Mouse (Mus musculus) myocyte (in vitro differentiated cells): Measurements from ENCODE around the gene Lypd5.

Experiments used
- E2F4 ChIP-seq: IDR thresholded peaks from one replicate; pipeline ENCODE4 v1.6.1; 2011; ENCODE audit warnings: mild to moderate bottlenecking, control low read depth, moderate library complexity; ENCODE audit not compliant: insufficient read depth
- MAX ChIP-seq: IDR thresholded peaks from one replicate; pipeline ENCODE4 v1.6.1; 2011; ENCODE audit warnings: low read depth, mild to moderate bottlenecking, control low read depth
- MYOD1 ChIP-seq, 3 experiments: IDR thresholded peaks; one replicate each; pipeline ENCODE4 v1.6.1; 2011; ENCODE audit warnings: control low read depth in 2 of 3, low read depth in 2 of 3, mild to moderate bottlenecking in 2 of 3, moderate library complexity in 1 of 3; ENCODE audit not compliant: insufficient read length in 2 of 3, control insufficient read depth in 1 of 3
- MYOG ChIP-seq, 3 experiments: IDR thresholded peaks; one replicate each; pipeline ENCODE4 v1.6.1; 2011; ENCODE audit warnings: control low read depth in 2 of 3, low read depth in 2 of 3, mild to moderate bottlenecking in 2 of 3; ENCODE audit not compliant: insufficient read length in 2 of 3, control insufficient read depth in 1 of 3, insufficient read depth in 1 of 3
- POLR2A ChIP-seq: IDR thresholded peaks from one replicate; pipeline ENCODE4 v1.6.1; 2011; ENCODE audit warnings: low read depth, mild to moderate bottlenecking, control low read depth, moderate library complexity; ENCODE audit not compliant: insufficient read length
- POLR2AphosphoS2 ChIP-seq: IDR thresholded peaks from one replicate; pipeline ENCODE4 v1.6.1; 2011; ENCODE audit warnings: low read depth, control low read depth; ENCODE audit not compliant: insufficient read length
- REST ChIP-seq: IDR thresholded peaks from one replicate; pipeline ENCODE4 v1.6.1; 2011; ENCODE audit warnings: mild to moderate bottlenecking, control low read depth, moderate library complexity; ENCODE audit not compliant: insufficient read depth, insufficient read length
- SRF ChIP-seq: IDR thresholded peaks from one replicate; pipeline ENCODE4 v1.6.1; 2011; ENCODE audit warnings: low read depth; ENCODE audit not compliant: control insufficient read depth, insufficient read length
- TCF12 ChIP-seq: IDR thresholded peaks from one replicate; pipeline ENCODE4 v1.6.1; 2011; ENCODE audit warnings: mild to moderate bottlenecking, control low read depth; ENCODE audit not compliant: poor library complexity, insufficient read depth, severe bottlenecking
- TCF3 ChIP-seq: IDR thresholded peaks from one replicate; pipeline ENCODE4 v1.6.1; 2011; ENCODE audit warnings: low read depth, control low read depth; ENCODE audit not compliant: insufficient read length
- USF1 ChIP-seq: IDR thresholded peaks from one replicate; pipeline ENCODE4 v1.6.1; 2011; ENCODE audit warnings: low read depth, mild to moderate bottlenecking, control low read depth, moderate library complexity

DNA sequence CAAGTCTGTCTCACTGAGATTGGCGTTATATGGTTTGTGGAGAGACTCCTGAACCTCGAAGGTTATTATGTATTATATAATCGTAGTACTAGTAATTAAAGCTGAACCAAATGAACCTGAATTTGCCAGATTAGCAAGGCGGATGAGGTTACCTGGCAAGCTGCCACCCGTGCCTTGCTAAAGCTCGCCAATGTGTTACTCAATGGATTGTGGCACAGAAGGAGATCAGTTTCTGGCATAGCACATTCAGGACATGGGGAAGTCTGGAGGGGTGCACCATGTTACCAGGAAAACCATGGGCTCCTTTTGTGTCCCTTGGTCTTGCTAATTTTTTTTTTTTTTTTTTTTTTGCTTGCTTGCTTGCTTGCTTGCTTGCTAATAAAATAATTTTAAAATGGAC, 23.8 kb upstream of the Lypd5 start:
- TF ChIP-seq USF1: no peak
- no peak for TF ChIP-seq MYOG (IDR thresholded peaks at IDR 0.05; ENCODE audit: control insufficient read depth in 1 of 3, insufficient read depth in 1 of 3, insufficient read length in 2 of 3, low read depth in 2 of 3)
- TF ChIP-seq POLR2A: no peak
- TF ChIP-seq TCF12: no peak
- no peak for TF ChIP-seq TCF3
- TF ChIP-seq MYOD1 (IDR thresholded peaks at IDR 0.05; ENCODE audit: control insufficient read depth in 1 of 3, insufficient read length in 2 of 3, low read depth in 2 of 3): no peak
- no peak for TF ChIP-seq SRF
- no peak for TF ChIP-seq E2F4
- TF ChIP-seq POLR2AphosphoS2: no peak
- TF ChIP-seq MAX: no peak
- TF ChIP-seq REST: no peak
